Mouse (Mus musculus): ENCODE data around the gene Smim10l2a. TPM values are rescaled to one million over a fixed set of nuclear protein-coding genes. Genes with fewer than 3 reads are reported as not detected.

The Smim10l2a gene
- polyA plus RNA-seq, 1 experiment from 2014 or later: 2.1 TPM

DNA sequence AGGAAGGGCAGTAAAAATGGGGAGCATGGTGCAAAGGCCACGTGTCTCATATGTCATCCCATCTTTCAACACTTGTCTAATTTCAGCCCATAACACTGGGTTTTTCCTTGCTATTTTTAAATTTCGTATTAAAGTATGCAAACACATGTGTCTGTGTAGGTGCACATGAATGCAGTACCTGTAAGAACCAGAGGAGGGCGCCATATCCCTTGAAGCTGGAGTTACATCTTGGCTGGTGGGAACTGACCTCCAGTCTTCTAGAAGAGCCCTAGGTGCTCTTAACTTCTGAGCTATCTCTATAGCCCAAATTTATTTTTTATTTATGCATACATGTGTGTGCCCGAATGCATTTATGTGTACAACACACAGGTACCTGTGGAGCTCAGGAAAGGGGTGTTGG, 43.2 kb downstream of the Smim10l2a start:
- H3K27ac ChIP-seq (replicated peaks): no peak overlapping the region
- ATAC-seq (ENCODE audit: low FRiP score, low TSS enrichment) (no peak), DNase-seq (ENCODE audit: low spot score) (no peak)
- 68% methylated on average over 4 of the region's 4 CpGs for WGBS
- no peaks in the 10 kb centered on the region for H3K27me3 ChIP-seq (ENCODE audit: control insufficient read depth, insufficient read depth, low read length)
- TF ChIP-seq CTCF (IDR thresholded peaks at IDR 0.05; ENCODE audit: low read depth): peak; percentile 35
- no peak for TF ChIP-seq EP300 (optimal IDR thresholded peaks at IDR 0.05)
- H3K4me1 ChIP-seq (replicated peaks; ENCODE audit: control insufficient read depth, insufficient read depth): no peaks in the 10 kb centered on the region
- no peaks in the 10 kb centered on the region for H3K9me3 ChIP-seq (ENCODE audit: control insufficient read depth, low read length)
- H3K4me2 ChIP-seq (replicated peaks; ENCODE audit: low read depth): no peak overlapping the region
- no peak overlapping the region for H3K9ac ChIP-seq (ENCODE audit: low read length)
- no peak overlapping the region for H3K4me3 ChIP-seq (ENCODE audit: low read depth, low read length)
- H3K36me3 ChIP-seq (ENCODE audit: control insufficient read depth, insufficient read depth, low read length): no peaks in the 10 kb centered on the region

Other genes with a start within 250 kb of the Smim10l2a start
- 1.2 and 2.1 TPM in 2 replicates for gene 3830403N18Rik, start 238.0 kb upstream of the Smim10l2a start, polyA plus RNA-seq (2015; fragmentation: Nextera tagmentation; extraction: Ambion mirVana)
- gene Gm773, start 161.7 kb upstream of the Smim10l2a start, polyA plus RNA-seq (2015; fragmentation: Nextera tagmentation; extraction: Ambion mirVana): not detected in 2 replicates
- gene Zfp449, start 28.2 kb upstream of the Smim10l2a start, polyA plus RNA-seq (2015; fragmentation: Nextera tagmentation; extraction: Ambion mirVana): 2.1 and 2.3 TPM in 2 replicates
- gene Gm2174, start 73.4 kb downstream of the Smim10l2a start, polyA plus RNA-seq (2015; fragmentation: Nextera tagmentation; extraction: Ambion mirVana): 1.3 and 1.4 TPM in 2 replicates
- 14.8 and 17.6 TPM in 2 replicates for gene Ints6l, start 80.3 kb downstream of the Smim10l2a start, polyA plus RNA-seq (2015; fragmentation: Nextera tagmentation; extraction: Ambion mirVana)
- gene Gm10477, start 150.2 kb downstream of the Smim10l2a start, polyA plus RNA-seq (2015; fragmentation: Nextera tagmentation; extraction: Ambion mirVana): not detected in 2 replicates
- gene Gm648, start 175.0 kb downstream of the Smim10l2a start, polyA plus RNA-seq (2015; fragmentation: Nextera tagmentation; extraction: Ambion mirVana): not detected in 2 replicates
- gene Mmgt1, start 223.5 kb downstream of the Smim10l2a start, polyA plus RNA-seq (2015; fragmentation: Nextera tagmentation; extraction: Ambion mirVana): 13.0 TPM in 2 replicates
- 16.1 and 17.4 TPM in 2 replicates for gene Slc9a6, start 235.2 kb downstream of the Smim10l2a start, polyA plus RNA-seq (2015; fragmentation: Nextera tagmentation; extraction: Ambion mirVana)

Measured in stomach, postnatal 0 days (tissue).